Mouse (Mus musculus) liver, embryonic 15.5 days (tissue): ENCODE results near the gene Slc30a7. TPM values are rescaled to one million over a fixed set of nuclear protein-coding genes. Genes with fewer than 3 reads are reported as not detected.

ENCODE experiments used
- ATAC-seq: fragments of 200-750 bp; cut with Nextera tagmentation; 2 replicates; pipeline ENCODE4 v1.8.0; 2017; ENCODE audit warnings: moderate number of reproducible peaks, mild to moderate bottlenecking, moderate library complexity; ENCODE audit not compliant: insufficient read depth
- H3K27ac ChIP-seq: fragments of 300-500 bp; sonication (generic); replicated peaks from 2 replicates; pipeline ENCODE4 v1.5.1; 2015; ENCODE audit warnings: mild to moderate bottlenecking, inconsistent platforms
- H3K27me3 ChIP-seq: fragments of 300-500 bp; sonication (generic); 2 replicates; pipeline ENCODE4 v1.6.1; 2015; ENCODE audit warnings: mild to moderate bottlenecking, inconsistent platforms
- H3K36me3 ChIP-seq: fragments of 300-500 bp; sonication (generic); replicated peaks from 2 replicates; pipeline ENCODE4 v1.6.1; 2015; ENCODE audit warnings: moderate library complexity, mild to moderate bottlenecking, inconsistent platforms
- H3K4me1 ChIP-seq: fragments of 300-500 bp; sonication (generic); replicated peaks from 2 replicates; pipeline ENCODE4 v1.6.1; 2015; ENCODE audit warnings: inconsistent platforms
- H3K4me2 ChIP-seq: fragments of 300-500 bp; sonication (generic); 2 replicates; pipeline ENCODE4 v1.6.1; 2015; ENCODE audit warnings: moderate library complexity, mild to moderate bottlenecking, inconsistent platforms
- H3K4me3 ChIP-seq: fragments of 300-500 bp; sonication (generic); replicated peaks from 2 replicates; pipeline ENCODE4 v1.5.1; 2015; ENCODE audit warnings: mild to moderate bottlenecking, inconsistent platforms
- H3K9ac ChIP-seq: fragments of 300-500 bp; sonication (generic); 2 replicates; pipeline ENCODE4 v1.6.1; 2015; ENCODE audit warnings: moderate library complexity, mild to moderate bottlenecking, inconsistent platforms
- H3K9me3 ChIP-seq: fragments of 300-500 bp; sonication (generic); replicated peaks from 2 replicates; pipeline ENCODE4 v1.6.1; 2016; ENCODE audit warnings: inconsistent platforms
- WGBS: fragments of 180-500 bp; shearing (Covaris S2); methylation state at CpG from one replicate; pipeline ENCODE4 v1.1.7; 2015; ENCODE audit warnings: mixed read lengths; ENCODE audit not compliant: insufficient replicate concordance; 5-methylcytosine and 5-hydroxymethylcytosine counted together
- polyA plus RNA-seq: library from polyadenylated mRNA; unstranded; fragments of >200 nt; fragmentation: Nextera tagmentation; extraction: Ambion mirVana; gene quantifications from 2 replicates; pipeline ENCODE4 v1.2.1, GENCODE M21; 2015

Slc30a7 gene
- polyA plus RNA-seq, 1 experiment from 2014 or later: 11.4 TPM

DNA sequence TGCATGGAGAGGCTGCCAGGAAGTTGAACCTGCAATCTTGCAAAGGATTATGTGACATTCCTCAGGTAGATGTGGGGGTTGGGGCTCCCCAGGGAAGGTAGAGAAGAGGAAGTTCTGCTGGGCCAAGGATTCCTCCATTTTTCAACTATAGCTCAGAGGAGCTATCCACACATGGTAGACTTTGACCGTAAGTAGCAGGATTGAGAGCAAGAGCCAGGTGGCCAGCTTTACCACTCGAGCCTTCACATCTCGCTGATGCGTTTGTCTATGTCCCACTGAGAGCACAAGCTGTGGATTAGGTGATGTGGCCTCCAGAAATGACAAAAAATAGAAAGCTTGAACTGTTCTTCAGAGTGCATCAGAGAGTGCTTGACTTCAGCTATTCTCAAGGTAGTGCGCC, 11.9 kb upstream of the Slc30a7 start:
- Histone ChIP-seq H3K27ac (no peak overlapping the region), H3K36me3 (no peaks in the 10 kb centered on the region), H3K4me1 (no peaks in the 10 kb centered on the region), H3K4me3 (no peak overlapping the region), H3K9ac (no peak overlapping the region), H3K9me3 (no peaks in the 10 kb centered on the region), H3K27me3 (no peaks in the 10 kb centered on the region), H3K4me2 (no peak overlapping the region)
- ATAC-seq: no peak
- WGBS: 82% methylated on average over 5 of the region's 5 CpGs

GRCm38 (mm10) chr3:116018606-116019005, 11.4 kb upstream of the Slc30a7 start:
- Histone ChIP-seq H3K4me3 (no peak overlapping the region), H3K9me3 (no peaks in the 10 kb centered on the region), H3K4me2 (no peak overlapping the region), H3K4me1 (no peaks in the 10 kb centered on the region), H3K36me3 (no peaks in the 10 kb centered on the region), H3K9ac (no peak overlapping the region), H3K27me3 (no peaks in the 10 kb centered on the region), H3K27ac (no peak overlapping the region)
- WGBS: 54% methylated on average over 4 of the region's 4 CpGs
- no peak for ATAC-seq

DNA sequence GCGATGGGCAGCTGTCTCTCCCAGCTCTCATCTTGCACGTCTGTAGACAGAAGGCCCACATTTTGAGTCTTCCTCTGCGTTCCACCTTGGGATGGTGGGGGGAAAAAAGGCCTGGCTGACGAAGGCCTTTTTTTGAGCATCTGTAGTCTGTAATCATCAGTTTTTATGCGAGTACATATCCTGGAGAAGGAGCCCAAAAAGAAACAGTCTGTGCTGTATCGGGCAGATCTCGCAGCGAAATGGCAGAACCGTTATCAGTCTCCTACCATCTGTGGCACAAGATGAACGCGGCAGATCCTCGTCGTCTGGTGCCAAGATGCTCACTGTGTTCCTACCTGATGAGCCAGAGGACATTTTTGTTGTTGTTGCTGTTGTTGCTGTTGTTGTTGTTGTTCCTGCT, 8.9 kb upstream of the Slc30a7 start:
- no peak overlapping the region for H3K27ac ChIP-seq
- no peak for ATAC-seq
- H3K36me3 ChIP-seq: no peaks in the 10 kb centered on the region
- H3K4me1 ChIP-seq: no peaks in the 10 kb centered on the region
- no peaks in the 10 kb centered on the region for H3K9me3 ChIP-seq
- no peak overlapping the region for H3K4me2 ChIP-seq
- 72% methylated on average over 13 of the region's 13 CpGs for WGBS
- no peak overlapping the region for H3K4me3 ChIP-seq
- H3K9ac ChIP-seq: no peak overlapping the region
- H3K27me3 ChIP-seq: no peaks in the 10 kb centered on the region

- no peak for ATAC-seq
- Histone ChIP-seq H3K36me3 (no peaks in the 10 kb centered on the region), H3K27ac (no peak overlapping the region), H3K9ac (no peak overlapping the region), H3K4me1 (no peaks in the 10 kb centered on the region), H3K9me3 (no peaks in the 10 kb centered on the region), H3K27me3 (no peaks in the 10 kb centered on the region), H3K4me2 (no peak overlapping the region), H3K4me3 (no peak overlapping the region)
- WGBS: 68% methylated on average over 6 of the region's 6 CpGs
These were observed 7.7 kb upstream of the Slc30a7 start for GRCm38 (mm10) chr3:116014901-116015300.

GRCm38 (mm10) chr3:116009622-116010344, 2.6 kb upstream of the Slc30a7 start:
- H3K4me1 ChIP-seq: peaks cover 18% of the 10 kb centered on the region
- no peak overlapping the region for H3K9ac ChIP-seq
- H3K27me3 ChIP-seq: no peaks in the 10 kb centered on the region
- no peak overlapping the region for H3K4me3 ChIP-seq
- no peak for ATAC-seq
- H3K36me3 ChIP-seq: no peaks in the 10 kb centered on the region
- H3K4me2 ChIP-seq: no peak overlapping the region
- 76% methylated on average over 17 of the region's 17 CpGs for WGBS
- H3K27ac ChIP-seq: no peak overlapping the region
- no peaks in the 10 kb centered on the region for H3K9me3 ChIP-seq

GRCm38 (mm10) chr3:116007941-116008440, 785 bp upstream of the Slc30a7 start:
- WGBS: 0% methylated on average over 12 of the region's 12 CpGs
- peak; percentile 33 for ATAC-seq
- H3K9me3 ChIP-seq: no peaks in the 10 kb centered on the region
- H3K36me3 ChIP-seq: no peaks in the 10 kb centered on the region
- H3K4me1 ChIP-seq: peaks cover 18% of the 10 kb centered on the region
- peak overlapping the region; percentile 81 for H3K4me3 ChIP-seq
- peak overlapping the region; percentile 96 for H3K4me2 ChIP-seq
- H3K27ac ChIP-seq: peak overlapping the region; percentile 76
- H3K9ac ChIP-seq: peak overlapping the region; percentile 71
- H3K27me3 ChIP-seq: no peaks in the 10 kb centered on the region

DNA sequence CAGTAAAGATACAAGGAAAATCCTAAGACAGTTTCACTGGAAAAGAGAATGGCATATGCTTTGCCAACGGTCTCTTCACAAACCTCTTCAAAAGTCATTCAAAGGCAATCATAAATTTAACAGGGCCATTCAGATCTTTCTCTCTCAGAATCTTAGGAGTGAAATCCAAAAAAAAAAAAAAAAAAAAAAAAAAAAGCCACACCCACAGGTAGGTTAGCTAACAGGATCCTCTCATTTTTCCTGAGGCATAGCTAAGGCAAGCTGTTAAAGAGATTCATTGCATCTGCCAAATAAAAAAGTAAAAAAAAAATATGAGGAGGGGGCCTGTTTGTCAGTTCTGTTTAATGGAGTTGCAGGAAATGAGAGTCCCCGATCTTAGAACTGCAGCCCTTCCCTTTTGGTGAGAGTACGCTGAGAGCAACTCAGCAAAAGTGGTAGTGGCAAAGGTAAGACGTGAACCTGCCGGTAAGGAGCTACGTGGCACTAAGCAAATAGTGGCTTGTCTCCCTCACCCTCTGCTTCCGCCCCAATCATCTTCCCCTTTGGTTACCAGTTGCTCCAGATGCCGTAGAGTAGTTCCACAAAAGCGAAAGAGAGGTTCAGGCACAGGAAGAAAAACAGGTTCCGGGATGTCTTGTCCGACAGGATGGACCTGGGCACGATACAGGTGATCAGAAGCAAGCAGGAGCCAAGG, 775 bp downstream of the Slc30a7 start:
- peak overlapping the region; percentile 96 for H3K4me2 ChIP-seq
- peak overlapping the region; percentile 81 for H3K4me3 ChIP-seq
- peak; percentile 7 for ATAC-seq
- H3K9ac ChIP-seq: peak overlapping the region; percentile 71
- 5% methylated on average over 12 of the region's 12 CpGs for WGBS
- no peaks in the 10 kb centered on the region for H3K36me3 ChIP-seq
- no peaks in the 10 kb centered on the region for H3K9me3 ChIP-seq
- H3K4me1 ChIP-seq: peaks cover 18% of the 10 kb centered on the region
- H3K27ac ChIP-seq: peak overlapping the region; percentile 76
- H3K27me3 ChIP-seq: no peaks in the 10 kb centered on the region

GRCm38 (mm10) chr3:115996929-115997328, 10.3 kb downstream of the Slc30a7 start:
- no peak overlapping the region for H3K4me3 ChIP-seq
- no peak overlapping the region for H3K9ac ChIP-seq
- no peaks in the 10 kb centered on the region for H3K27me3 ChIP-seq
- peaks cover 33% of the 10 kb centered on the region for H3K36me3 ChIP-seq
- H3K4me2 ChIP-seq: no peak overlapping the region
- 71% methylated on average over 5 of the region's 5 CpGs for WGBS
- H3K27ac ChIP-seq: no peak overlapping the region
- ATAC-seq: no peak
- H3K4me1 ChIP-seq: peaks cover 9% of the 10 kb centered on the region; the same call in 1 of the 2 replicates
- no peaks in the 10 kb centered on the region for H3K9me3 ChIP-seq

- Histone ChIP-seq H3K27me3 (no peaks in the 10 kb centered on the region), H3K9ac (no peak overlapping the region), H3K36me3 (peaks cover 28% of the 10 kb centered on the region), H3K4me2 (no peak overlapping the region; the same call in 1 of the 2 replicates), H3K27ac (no peak overlapping the region), H3K4me3 (no peak overlapping the region), H3K4me1 (peaks cover 10% of the 10 kb centered on the region; the same call in 1 of the 2 replicates), H3K9me3 (no peaks in the 10 kb centered on the region)
- ATAC-seq: no peak
- 77% methylated on average over 10 of the region's 10 CpGs for WGBS
These were observed 14.2 kb downstream of the Slc30a7 start for GRCm38 (mm10) chr3:115993025-115993424.

GRCm38 (mm10) chr3:115992588-115992987, 14.6 kb downstream of the Slc30a7 start:
- Histone ChIP-seq H3K27me3 (no peaks in the 10 kb centered on the region), H3K4me3 (no peak overlapping the region), H3K9me3 (no peaks in the 10 kb centered on the region), H3K36me3 (peaks cover 23% of the 10 kb centered on the region), H3K4me2 (no peak overlapping the region; the same call in 1 of the 2 replicates), H3K4me1 (peaks cover 10% of the 10 kb centered on the region; the same call in 1 of the 2 replicates), H3K27ac (no peak overlapping the region), H3K9ac (no peak overlapping the region)
- WGBS: 62% methylated on average over 4 of the region's 4 CpGs
- ATAC-seq: no peak

- peaks cover 10% of the 10 kb centered on the region; the same call in 1 of the 2 replicates for H3K4me1 ChIP-seq
- no peak for ATAC-seq
- no peak overlapping the region for H3K27ac ChIP-seq
- WGBS: 47% methylated on average over 4 of the region's 4 CpGs
- no peaks in the 10 kb centered on the region for H3K27me3 ChIP-seq
- peaks cover 20% of the 10 kb centered on the region for H3K36me3 ChIP-seq
- H3K4me3 ChIP-seq: no peak overlapping the region
- H3K9ac ChIP-seq: no peak overlapping the region
- H3K4me2 ChIP-seq: no peak overlapping the region
- H3K9me3 ChIP-seq: no peaks in the 10 kb centered on the region
These were observed 15.1 kb downstream of the Slc30a7 start for GRCm38 (mm10) chr3:115992103-115992502.
